Mouse (Mus musculus) limb, embryonic 15.5 days (tissue): Measurements from ENCODE around the gene Slc8a2. TPM values are rescaled to one million over a fixed set of nuclear protein-coding genes. Genes with fewer than 3 reads are reported as not detected.

Experiments
- ATAC-seq: fragments of 200-750 bp; cut with Nextera tagmentation; 2 replicates; pipeline ENCODE4 v1.8.0; 2017; ENCODE audit warnings: low read depth, moderate TSS enrichment; ENCODE audit not compliant: insufficient number of reproducible peaks, low FRiP score, low TSS enrichment
- H3K27ac ChIP-seq: fragments of 300-500 bp; sonication (generic); 2 replicates; pipeline ENCODE4 v1.5.1; 2015; ENCODE audit warnings: moderate library complexity, mild to moderate bottlenecking, inconsistent platforms
- H3K27me3 ChIP-seq: fragments of 300-500 bp; sonication (generic); 2 replicates; pipeline ENCODE4 v1.6.1; 2015; ENCODE audit warnings: inconsistent platforms
- H3K36me3 ChIP-seq: fragments of 300-500 bp; sonication (generic); 2 replicates; pipeline ENCODE4 v1.6.1; 2015; ENCODE audit warnings: inconsistent platforms
- H3K4me1 ChIP-seq: fragments of 300-500 bp; sonication (generic); 2 replicates; pipeline ENCODE4 v1.6.1; 2015; ENCODE audit warnings: inconsistent platforms
- H3K4me2 ChIP-seq: fragments of 300-500 bp; sonication (generic); 2 replicates; pipeline ENCODE4 v1.6.1; 2015; ENCODE audit warnings: mild to moderate bottlenecking, inconsistent platforms
- H3K4me3 ChIP-seq: fragments of 300-500 bp; sonication (generic); 2 replicates; pipeline ENCODE4 v1.5.1; 2015; ENCODE audit warnings: mild to moderate bottlenecking, inconsistent platforms
- H3K9ac ChIP-seq: fragments of 300-500 bp; sonication (generic); 2 replicates; pipeline ENCODE4 v1.6.1; 2015; ENCODE audit warnings: inconsistent platforms
- H3K9me3 ChIP-seq: fragments of 300-500 bp; sonication (generic); 2 replicates; pipeline ENCODE4 v1.6.1; 2016; ENCODE audit warnings: inconsistent platforms
- WGBS: fragments of 180-500 bp; shearing (Covaris S2); methylation state at CpG from one replicate; pipeline ENCODE4 v1.1.7; 2015; 5-methylcytosine and 5-hydroxymethylcytosine counted together
- polyA plus RNA-seq: library from polyadenylated mRNA; unstranded; fragments of >200 nt; fragmentation: Nextera tagmentation; extraction: Ambion mirVana; gene quantifications from 2 replicates; pipeline ENCODE4 v1.2.1, GENCODE M21; 2015

Slc8a2 gene
- polyA plus RNA-seq, 1 experiment from 2014 or later = 0.08 TPM

DNA sequence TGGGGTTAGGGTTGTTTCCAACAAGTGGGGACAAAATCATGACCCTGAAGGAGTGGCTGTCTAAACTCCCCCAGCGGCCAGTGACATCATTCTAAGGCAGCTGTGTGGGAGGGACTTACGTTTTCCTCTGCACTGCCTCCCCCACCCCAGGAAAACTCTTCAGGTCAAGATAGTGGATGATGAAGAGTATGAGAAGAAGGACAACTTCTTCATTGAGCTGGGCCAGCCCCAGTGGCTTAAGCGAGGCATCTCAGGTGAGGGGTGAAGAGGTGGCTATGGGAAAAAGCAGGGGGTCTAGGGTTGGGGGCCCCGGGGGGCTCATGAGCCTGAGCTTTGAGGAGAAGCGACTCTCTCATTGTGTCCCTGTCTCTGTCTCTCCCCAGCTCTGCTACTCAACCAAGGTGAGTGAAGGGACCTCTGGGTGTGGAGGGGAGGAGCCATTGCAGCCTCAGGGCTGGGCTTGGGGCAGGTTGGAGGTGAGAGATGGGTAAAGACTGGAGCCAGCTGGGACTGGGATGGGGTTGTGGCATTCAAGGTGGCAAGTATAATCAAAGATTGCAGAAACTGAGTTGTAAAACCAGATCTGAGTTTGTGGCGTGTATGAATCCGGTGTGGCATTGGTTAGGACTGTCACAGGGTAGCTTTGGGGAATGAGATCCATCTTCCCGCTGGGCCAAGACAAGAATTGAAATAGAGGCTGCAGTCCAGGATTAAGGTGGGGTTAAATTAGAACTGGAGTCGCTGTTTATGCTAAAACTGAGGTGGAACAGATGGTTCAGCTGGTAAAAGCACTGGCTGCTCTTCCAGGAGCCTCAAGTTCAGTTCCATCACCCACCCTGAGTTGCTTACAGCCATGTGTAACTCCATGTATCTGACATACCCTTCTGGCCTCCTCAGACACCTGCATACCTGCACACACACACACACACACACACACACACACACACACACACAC is 20.8 kb downstream of the Slc8a2 start:
- no peak for ATAC-seq
- no peaks in the 10 kb centered on the region for H3K36me3 ChIP-seq
- no peak overlapping the region for H3K9ac ChIP-seq
- peaks cover 18% of the 10 kb centered on the region; the same call in 1 of the 2 replicates for H3K27me3 ChIP-seq
- 66% methylated on average over 9 of the region's 9 CpGs for WGBS
- no peaks in the 10 kb centered on the region for H3K4me1 ChIP-seq
- H3K9me3 ChIP-seq = no peaks in the 10 kb centered on the region
- no peak overlapping the region for H3K4me3 ChIP-seq
- H3K27ac ChIP-seq = no peak overlapping the region
- no peak overlapping the region for H3K4me2 ChIP-seq

DNA sequence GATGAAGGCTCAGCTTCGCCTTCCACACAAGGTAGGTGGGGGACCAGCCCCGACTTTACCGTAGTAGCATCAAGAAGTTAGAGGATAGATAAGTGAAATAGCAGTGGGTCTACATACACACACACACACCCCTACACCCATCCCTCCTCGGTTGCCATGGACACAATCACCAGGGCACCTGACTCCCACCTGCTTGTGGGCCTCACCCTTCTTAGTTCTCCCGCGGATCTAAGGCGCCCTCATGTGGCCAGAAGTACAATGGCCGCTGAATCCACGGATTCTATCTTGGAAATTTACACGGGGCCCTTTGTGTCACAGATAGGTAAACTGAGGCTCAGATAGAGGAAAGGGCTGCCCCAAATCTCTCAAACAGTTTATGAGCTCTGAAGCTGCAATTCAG is 23.9 kb downstream of the Slc8a2 start:
- Histone ChIP-seq H3K27me3 (peaks cover 6% of the 10 kb centered on the region), H3K36me3 (no peaks in the 10 kb centered on the region), H3K9ac (no peak overlapping the region), H3K9me3 (no peaks in the 10 kb centered on the region), H3K27ac (no peak overlapping the region), H3K4me3 (no peak overlapping the region), H3K4me1 (no peaks in the 10 kb centered on the region; the same call in 1 of the 2 replicates), H3K4me2 (no peak overlapping the region)
- WGBS = 14% methylated on average over 10 of the region's 10 CpGs
- no peak for ATAC-seq

DNA sequence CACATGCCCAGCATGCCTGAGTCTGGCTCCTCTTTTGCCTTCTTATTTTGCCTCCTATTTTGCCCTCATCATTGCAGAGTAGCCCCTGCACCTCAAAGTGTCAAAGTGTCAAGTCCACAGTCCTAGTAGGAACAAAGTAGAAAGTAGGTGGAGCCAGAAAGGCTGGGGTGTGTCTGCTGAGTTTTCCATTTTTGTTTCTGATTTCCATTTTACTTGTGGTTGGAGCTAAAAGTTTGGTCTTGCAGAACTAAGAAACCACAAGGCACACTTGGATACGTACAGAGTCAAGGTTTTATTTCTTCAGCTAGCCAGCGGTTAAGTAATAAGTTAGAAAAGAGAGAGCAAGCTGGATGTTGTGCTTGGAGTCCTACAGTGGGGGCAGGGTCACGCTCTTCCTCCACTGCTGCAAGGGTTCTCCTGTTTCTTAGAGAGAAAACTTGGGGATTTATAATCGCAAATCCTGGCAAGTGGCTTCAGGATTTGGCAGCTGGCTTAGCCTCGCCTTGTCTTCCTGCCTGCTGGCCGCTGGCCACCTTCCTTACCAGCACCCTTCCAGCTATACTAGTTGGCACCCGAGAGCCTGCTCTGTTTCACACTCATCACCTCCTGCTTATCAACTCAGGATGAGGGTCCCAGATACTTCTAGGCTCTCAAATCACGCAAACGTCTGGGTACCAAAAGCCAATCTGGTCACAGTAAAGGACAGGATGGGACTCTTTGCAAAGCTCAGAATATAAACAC is 25.7 kb downstream of the Slc8a2 start:
- 56% methylated on average over 9 of the region's 9 CpGs for WGBS
- peaks cover 21% of the 10 kb centered on the region for H3K27me3 ChIP-seq
- H3K4me3 ChIP-seq = no peak overlapping the region
- ATAC-seq = no peak
- H3K9ac ChIP-seq = no peak overlapping the region
- no peaks in the 10 kb centered on the region for H3K36me3 ChIP-seq
- peaks cover 3% of the 10 kb centered on the region for H3K4me1 ChIP-seq
- no peaks in the 10 kb centered on the region for H3K9me3 ChIP-seq
- no peak overlapping the region for H3K27ac ChIP-seq
- H3K4me2 ChIP-seq = no peak overlapping the region

DNA sequence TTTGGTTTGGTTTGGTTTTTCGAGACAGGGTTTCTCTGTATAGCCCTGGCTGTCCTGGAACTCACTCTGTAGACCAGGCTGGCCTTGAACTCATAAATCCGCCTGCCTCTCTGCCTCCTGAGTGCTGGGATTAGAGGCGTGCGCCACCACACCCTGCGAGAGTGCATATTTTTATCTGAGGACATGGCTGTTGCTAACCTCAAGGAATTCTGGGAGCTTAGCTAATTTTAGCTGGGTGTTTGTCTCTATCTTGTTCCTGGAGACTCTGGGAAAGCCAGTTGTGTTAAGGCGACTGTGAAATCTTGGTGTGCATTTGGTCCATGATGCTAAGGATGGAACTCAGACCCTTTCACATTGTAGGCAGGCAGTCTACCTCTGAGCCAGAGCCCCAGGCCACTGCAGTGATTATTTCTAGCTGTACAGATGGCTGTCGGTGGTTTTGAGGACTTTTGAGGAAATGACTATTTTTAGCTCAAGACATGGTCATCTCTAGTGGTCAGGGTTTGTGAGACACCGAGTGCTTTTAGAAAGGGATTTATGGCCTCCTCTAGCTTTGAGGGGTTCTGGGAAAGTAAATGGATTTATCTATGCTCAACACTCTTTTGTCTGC is 26.6 kb downstream of the Slc8a2 start:
- Histone ChIP-seq H3K27me3 (peaks cover 21% of the 10 kb centered on the region), H3K36me3 (no peaks in the 10 kb centered on the region), H3K4me1 (peaks cover 3% of the 10 kb centered on the region), H3K9ac (no peak overlapping the region), H3K4me3 (no peak overlapping the region), H3K27ac (no peak overlapping the region), H3K4me2 (no peak overlapping the region), H3K9me3 (no peaks in the 10 kb centered on the region)
- WGBS = 72% methylated on average over 8 of the region's 8 CpGs
- no peak for ATAC-seq

DNA sequence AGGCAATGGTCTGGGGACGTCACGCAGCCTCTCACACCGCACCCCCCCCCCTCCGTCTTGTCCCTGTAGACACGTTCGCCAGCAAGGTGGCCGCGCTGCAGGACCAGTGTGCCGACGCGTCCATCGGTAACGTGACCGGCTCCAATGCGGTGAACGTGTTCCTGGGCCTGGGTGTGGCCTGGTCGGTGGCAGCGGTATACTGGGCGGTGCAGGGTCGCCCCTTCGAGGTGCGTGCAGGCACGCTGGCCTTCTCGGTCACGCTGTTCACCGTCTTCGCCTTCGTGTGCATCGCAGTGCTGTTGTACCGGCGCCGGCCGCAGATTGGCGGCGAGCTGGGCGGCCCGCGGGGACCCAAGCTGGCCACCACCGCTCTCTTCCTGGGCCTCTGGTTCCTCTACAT is 29.1 kb downstream of the Slc8a2 start:
- Histone ChIP-seq H3K27me3 (peaks cover 23% of the 10 kb centered on the region), H3K36me3 (no peaks in the 10 kb centered on the region), H3K9ac (no peak overlapping the region), H3K4me2 (no peak overlapping the region), H3K4me3 (no peak overlapping the region), H3K4me1 (peaks cover 3% of the 10 kb centered on the region), H3K27ac (no peak overlapping the region), H3K9me3 (no peaks in the 10 kb centered on the region)
- no peak for ATAC-seq
- WGBS = 15% methylated on average over 39 of the region's 39 CpGs

DNA sequence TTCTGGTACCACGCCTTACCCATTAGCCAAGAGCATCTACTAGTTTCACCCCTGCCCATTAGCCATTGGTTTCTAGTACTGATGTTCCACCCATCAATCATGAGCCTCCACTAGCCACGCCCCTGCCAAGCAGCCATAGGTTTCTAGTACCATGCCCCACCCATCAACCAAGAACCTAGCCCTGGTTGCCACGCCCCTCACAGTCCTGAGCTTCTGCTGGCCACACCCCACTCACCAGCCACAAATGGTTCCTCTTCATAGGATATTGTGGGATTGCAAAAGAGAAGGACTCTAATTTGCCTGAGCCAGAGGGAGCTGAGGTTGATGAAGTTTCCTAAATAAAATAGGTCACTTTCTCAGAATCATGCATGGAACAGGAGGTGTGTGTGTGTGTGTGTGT is 31.1 kb downstream of the Slc8a2 start:
- ATAC-seq = no peak
- peaks cover 23% of the 10 kb centered on the region for H3K27me3 ChIP-seq
- no peak overlapping the region for H3K9ac ChIP-seq
- H3K4me2 ChIP-seq = no peak overlapping the region
- WGBS = 64% methylated on average over 3 of the region's 3 CpGs
- no peak overlapping the region for H3K27ac ChIP-seq
- no peaks in the 10 kb centered on the region for H3K36me3 ChIP-seq
- H3K9me3 ChIP-seq = no peaks in the 10 kb centered on the region
- peaks cover 3% of the 10 kb centered on the region for H3K4me1 ChIP-seq
- H3K4me3 ChIP-seq = no peak overlapping the region

DNA sequence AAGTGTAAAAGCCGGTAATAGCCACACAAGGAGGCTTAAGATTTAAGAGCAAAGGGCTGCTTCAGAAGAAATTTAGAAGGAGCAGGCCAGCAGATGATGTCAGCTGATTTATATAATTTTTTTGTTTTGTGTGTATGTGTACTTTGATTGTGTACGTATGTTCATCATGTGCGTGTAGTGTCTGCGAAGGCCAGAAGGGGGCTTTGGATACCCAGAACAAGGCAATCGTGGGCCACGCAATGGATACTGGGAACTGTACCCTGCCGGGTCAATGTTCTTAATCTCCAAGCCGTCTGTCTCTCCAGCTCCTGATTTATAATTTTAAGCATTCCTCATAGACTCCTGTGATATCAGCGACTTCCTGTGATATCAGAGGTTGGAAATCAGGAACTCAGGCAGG is 31.7 kb downstream of the Slc8a2 start:
- no peaks in the 10 kb centered on the region for H3K36me3 ChIP-seq
- no peak overlapping the region for H3K4me2 ChIP-seq
- H3K4me3 ChIP-seq = no peak overlapping the region
- WGBS = 89% methylated on average over 9 of the region's 9 CpGs
- H3K4me1 ChIP-seq = peaks cover 3% of the 10 kb centered on the region; the same call in 1 of the 2 replicates
- ATAC-seq = no peak
- H3K27me3 ChIP-seq = peaks cover 23% of the 10 kb centered on the region
- H3K9me3 ChIP-seq = no peaks in the 10 kb centered on the region
- H3K9ac ChIP-seq = no peak overlapping the region
- no peak overlapping the region for H3K27ac ChIP-seq

DNA sequence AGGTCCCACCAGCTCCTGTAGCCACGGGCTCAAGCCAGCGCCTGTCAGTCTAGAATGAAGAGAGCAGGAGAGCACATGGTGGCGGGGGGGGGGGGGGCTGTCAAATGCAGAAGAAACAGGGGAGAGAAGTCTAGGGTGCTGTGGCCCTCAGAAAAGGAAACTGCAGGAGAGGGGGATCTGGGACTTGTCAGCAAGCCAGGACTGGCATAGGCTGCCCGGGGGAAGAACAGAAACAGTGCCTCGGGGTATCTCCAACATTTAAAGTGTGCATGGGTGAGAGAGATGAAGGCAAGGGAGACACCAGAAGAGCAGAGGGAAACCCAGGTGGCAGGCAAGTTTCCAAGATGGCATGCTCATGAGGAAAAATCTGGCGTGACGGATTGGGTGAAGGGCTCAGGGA is 32.4 kb downstream of the Slc8a2 start:
- ATAC-seq = no peak
- Histone ChIP-seq H3K27ac (no peak overlapping the region), H3K4me1 (peaks cover 3% of the 10 kb centered on the region; the same call in 1 of the 2 replicates), H3K4me3 (no peak overlapping the region), H3K9ac (no peak overlapping the region), H3K9me3 (no peaks in the 10 kb centered on the region), H3K27me3 (peaks cover 23% of the 10 kb centered on the region), H3K36me3 (no peaks in the 10 kb centered on the region), H3K4me2 (no peak overlapping the region)
- WGBS = 71% methylated on average over 7 of the region's 7 CpGs

DNA sequence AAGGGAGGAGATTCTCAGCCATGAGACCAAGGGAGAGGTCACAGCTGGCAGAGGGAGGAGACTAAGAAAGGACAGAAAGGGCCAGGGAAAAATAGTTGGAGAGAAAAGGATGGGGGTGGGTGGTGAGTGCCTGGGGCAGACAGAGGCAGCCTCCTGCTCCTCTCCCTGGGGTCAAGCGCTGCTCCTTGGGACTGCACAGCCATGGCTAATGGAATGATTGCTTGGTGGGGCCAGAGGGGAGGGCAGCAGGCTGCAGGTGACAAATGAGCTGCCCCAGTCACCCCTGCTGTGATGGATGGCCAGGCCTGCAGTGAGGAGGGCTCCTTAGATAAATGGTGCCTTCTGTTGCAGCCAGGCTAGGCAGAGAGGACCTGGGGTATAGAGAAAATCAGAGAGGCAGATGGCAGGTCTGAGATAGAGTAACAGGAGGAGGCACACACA is 42.5 kb downstream of the Slc8a2 start:
- H3K36me3 ChIP-seq = no peaks in the 10 kb centered on the region
- H3K27ac ChIP-seq = no peak overlapping the region
- 0% methylated on average over 1 of the region's 1 CpGs for WGBS
- H3K27me3 ChIP-seq = peaks cover 46% of the 10 kb centered on the region
- peaks cover 11% of the 10 kb centered on the region for H3K4me1 ChIP-seq
- no peak overlapping the region for H3K9ac ChIP-seq
- H3K9me3 ChIP-seq = no peaks in the 10 kb centered on the region; the same call in 1 of the 2 replicates
- no peak overlapping the region for H3K4me3 ChIP-seq
- ATAC-seq = no peak
- H3K4me2 ChIP-seq = no peak overlapping the region

DNA sequence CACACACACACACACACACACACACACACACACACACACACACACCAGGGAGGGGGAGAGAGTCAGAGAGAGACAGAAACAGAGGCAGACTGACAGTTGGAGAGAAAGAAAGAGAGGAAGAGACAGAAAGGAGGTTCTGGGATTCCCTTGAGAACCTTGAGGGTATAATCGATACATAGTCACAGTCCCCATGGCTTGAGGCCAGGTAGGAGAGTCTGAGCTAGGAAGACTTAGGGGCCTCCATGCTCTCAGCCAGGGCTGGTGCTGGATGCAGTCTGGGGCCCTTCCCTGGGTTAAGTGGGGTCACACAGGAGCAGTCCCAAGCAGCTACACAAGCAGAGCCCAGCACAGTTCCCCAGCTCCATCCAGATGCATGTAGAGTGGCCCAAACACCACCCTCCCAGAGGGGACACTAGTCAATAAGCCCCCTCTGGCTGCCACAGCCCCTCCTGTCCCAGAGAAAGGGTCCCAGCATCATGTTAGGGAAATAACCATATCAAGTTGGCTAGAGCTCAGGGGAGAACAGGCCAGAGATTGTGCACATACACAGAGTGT is 43.0 kb downstream of the Slc8a2 start:
- Histone ChIP-seq H3K9me3 (no peaks in the 10 kb centered on the region), H3K27ac (no peak overlapping the region), H3K4me3 (no peak overlapping the region), H3K36me3 (no peaks in the 10 kb centered on the region), H3K4me2 (no peak overlapping the region), H3K4me1 (peaks cover 11% of the 10 kb centered on the region), H3K27me3 (peaks cover 51% of the 10 kb centered on the region), H3K9ac (no peak overlapping the region)
- 24% methylated on average over 1 of the region's 1 CpGs for WGBS
- no peak for ATAC-seq

DNA sequence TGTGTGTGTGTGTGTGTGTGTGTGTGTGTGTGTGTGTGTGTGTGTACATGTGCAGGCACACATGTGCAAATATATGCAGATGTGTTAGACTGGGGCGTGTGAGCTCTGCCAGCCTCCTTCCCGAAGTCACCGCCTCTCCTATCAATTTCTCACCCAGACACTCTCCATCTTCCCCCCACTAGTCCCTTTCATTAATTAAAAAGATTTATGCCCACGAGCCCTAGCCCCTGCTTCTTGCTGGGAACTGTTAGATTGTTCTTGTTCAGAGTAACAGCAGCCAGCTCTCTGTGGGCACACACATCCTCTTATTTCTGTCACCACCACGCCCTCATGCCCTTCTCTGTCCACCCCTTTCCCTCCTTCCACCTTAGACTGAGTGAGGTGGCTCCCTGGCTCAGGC is 43.5 kb downstream of the Slc8a2 start:
- no peak overlapping the region for H3K4me3 ChIP-seq
- no peaks in the 10 kb centered on the region for H3K9me3 ChIP-seq
- ATAC-seq = no peak
- 11% methylated on average over 5 of the region's 5 CpGs for WGBS
- H3K27me3 ChIP-seq = peaks cover 53% of the 10 kb centered on the region
- H3K9ac ChIP-seq = no peak overlapping the region
- peaks cover 11% of the 10 kb centered on the region for H3K4me1 ChIP-seq
- H3K4me2 ChIP-seq = no peak overlapping the region
- H3K27ac ChIP-seq = no peak overlapping the region
- no peaks in the 10 kb centered on the region for H3K36me3 ChIP-seq
